Mouse (Mus musculus): ENCODE data around the gene Drc7.

DNA sequence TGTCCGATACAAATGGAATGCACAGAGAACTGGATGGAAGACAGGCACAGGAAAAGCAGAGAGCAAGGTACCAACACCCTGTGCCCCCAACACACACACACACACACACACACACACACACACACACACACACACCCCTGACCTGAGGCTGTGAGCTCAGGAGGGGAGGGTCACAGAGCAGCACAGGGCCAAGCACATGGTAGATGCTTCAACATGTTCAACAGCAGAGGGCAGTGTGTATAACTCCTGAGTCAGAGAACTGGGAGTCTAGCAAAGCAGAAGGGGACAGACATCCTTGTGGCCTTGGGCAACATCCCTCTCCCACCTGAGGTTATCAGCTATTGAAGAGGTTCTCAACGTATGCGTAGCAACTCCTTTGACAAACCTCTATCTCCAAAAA, 58.8 kb downstream of the Drc7 start:
- TF ChIP-seq EP300 (IDR thresholded peaks at IDR 0.05; ENCODE audit: low read depth) (no peak), CTCF (IDR thresholded peaks at IDR 0.05; ENCODE audit: low read depth) (peak; percentile 68)

Measured in liver, embryonic 14.5 days (tissue).